Mouse (Mus musculus): ENCODE measurements at regions not wholly inside any gene's neighbourhood (a gene's known extent, or its start where the extent isn't known, plus 50 kb on each side); places are given as distances from the start of the nearest gene placed in this dataset.

GRCm38 (mm10) chr2:75442632-75443031, 216.4 kb upstream of the Hnrnpa3 start:
- no peaks in the 10 kb centered on the region for H3K27me3 ChIP-seq (replicated peaks)
- H3K27ac ChIP-seq: no peak overlapping the region
- no peaks in the 10 kb centered on the region for H3K4me1 ChIP-seq
- H3K36me3 ChIP-seq: no peaks in the 10 kb centered on the region
- ATAC-seq (ENCODE audit: low FRiP score, low read depth): no peak; the same call in 1 of the 2 replicates
- no peaks in the 10 kb centered on the region for H3K9me3 ChIP-seq
- WGBS: 53% methylated on average over 1 of the region's 1 CpGs
- no peak overlapping the region for H3K4me2 ChIP-seq (replicated peaks)
- H3K9ac ChIP-seq: no peak overlapping the region
- H3K4me3 ChIP-seq: no peak overlapping the region

- ATAC-seq (ENCODE audit: low FRiP score, low read depth): no peak
- Histone ChIP-seq H3K9me3 (no peaks in the 10 kb centered on the region), H3K36me3 (no peaks in the 10 kb centered on the region), H3K4me2 (replicated peaks) (no peak overlapping the region), H3K4me3 (no peak overlapping the region), H3K4me1 (no peaks in the 10 kb centered on the region), H3K27me3 (replicated peaks) (no peaks in the 10 kb centered on the region), H3K27ac (no peak overlapping the region), H3K9ac (no peak overlapping the region)
Measured at GRCm38 (mm10) chr2:75445189-75445588, 213.9 kb upstream of the Hnrnpa3 start.

GRCm38 (mm10) chr2:75446996-75447715, 211.9 kb upstream of the Hnrnpa3 start:
- Histone ChIP-seq H3K27me3 (replicated peaks) (no peaks in the 10 kb centered on the region), H3K9me3 (no peaks in the 10 kb centered on the region), H3K4me2 (replicated peaks) (no peak overlapping the region), H3K36me3 (no peaks in the 10 kb centered on the region), H3K27ac (no peak overlapping the region), H3K4me1 (no peaks in the 10 kb centered on the region), H3K4me3 (no peak overlapping the region), H3K9ac (no peak overlapping the region)
- WGBS: 73% methylated on average over 7 of the region's 7 CpGs
- no peak for ATAC-seq (ENCODE audit: low FRiP score, low read depth)

- WGBS: 71% methylated on average over 5 of the region's 5 CpGs
- Histone ChIP-seq H3K4me1 (no peaks in the 10 kb centered on the region), H3K4me2 (replicated peaks) (no peak overlapping the region), H3K27me3 (replicated peaks) (no peaks in the 10 kb centered on the region), H3K9ac (no peak overlapping the region), H3K4me3 (no peak overlapping the region), H3K36me3 (no peaks in the 10 kb centered on the region), H3K27ac (no peak overlapping the region), H3K9me3 (no peaks in the 10 kb centered on the region)
- ATAC-seq (ENCODE audit: low FRiP score, low read depth): no peak
Measured at GRCm38 (mm10) chr2:75448221-75448620, 210.8 kb upstream of the Hnrnpa3 start.

- Histone ChIP-seq H3K36me3 (no peaks in the 10 kb centered on the region), H3K4me2 (replicated peaks) (no peak overlapping the region), H3K27me3 (replicated peaks) (no peaks in the 10 kb centered on the region), H3K9me3 (no peaks in the 10 kb centered on the region), H3K4me3 (no peak overlapping the region), H3K27ac (no peak overlapping the region), H3K9ac (no peak overlapping the region), H3K4me1 (no peaks in the 10 kb centered on the region)
- ATAC-seq (ENCODE audit: low FRiP score, low read depth): no peak
- WGBS: 53% methylated on average over 8 of the region's 8 CpGs
Measured at GRCm38 (mm10) chr2:75451846-75452267, 207.2 kb upstream of the Hnrnpa3 start.

GRCm38 (mm10) chr2:75452274-75453148, 206.6 kb upstream of the Hnrnpa3 start:
- WGBS: 92% methylated on average over 7 of the region's 7 CpGs
- no peak for ATAC-seq (ENCODE audit: low FRiP score, low read depth)
- H3K27ac ChIP-seq: no peak overlapping the region

GRCm38 (mm10) chr2:75455481-75455880, 203.6 kb upstream of the Hnrnpa3 start:
- Histone ChIP-seq H3K4me1 (no peaks in the 10 kb centered on the region), H3K27ac (no peak overlapping the region), H3K27me3 (replicated peaks) (no peaks in the 10 kb centered on the region), H3K9ac (no peak overlapping the region), H3K9me3 (no peaks in the 10 kb centered on the region), H3K4me3 (no peak overlapping the region), H3K36me3 (no peaks in the 10 kb centered on the region), H3K4me2 (replicated peaks) (no peak overlapping the region)
- no peak for ATAC-seq (ENCODE audit: low FRiP score, low read depth)
- WGBS: 98% methylated on average over 9 of the region's 9 CpGs

More at GRCm38 (mm10) chr2:75452274-75453148, 206.6 kb upstream of the Hnrnpa3 start:
- no peaks in the 10 kb centered on the region for H3K36me3 ChIP-seq
- H3K27me3 ChIP-seq (replicated peaks): no peaks in the 10 kb centered on the region
- H3K4me3 ChIP-seq: no peak overlapping the region
- no peak overlapping the region for H3K4me2 ChIP-seq (replicated peaks)
- no peaks in the 10 kb centered on the region for H3K9me3 ChIP-seq
- no peaks in the 10 kb centered on the region for H3K4me1 ChIP-seq
- H3K9ac ChIP-seq: no peak overlapping the region

- H3K9me3 ChIP-seq: no peaks in the 10 kb centered on the region
- 70% methylated on average over 1 of the region's 1 CpGs for whole genome bisulfite sequencing
- H3K4me2 ChIP-seq (replicated peaks): no peak overlapping the region
- H3K9ac ChIP-seq: no peak overlapping the region
- no peaks in the 10 kb centered on the region for H3K36me3 ChIP-seq
- no peaks in the 10 kb centered on the region for H3K27me3 ChIP-seq (replicated peaks)
- no peaks in the 10 kb centered on the region for H3K4me1 ChIP-seq
- H3K4me3 ChIP-seq: no peak overlapping the region
- H3K27ac ChIP-seq: no peak overlapping the region
- no peak for ATAC-seq (ENCODE audit: low FRiP score, low read depth)
Measured at GRCm38 (mm10) chr2:75456272-75456671, 202.8 kb upstream of the Hnrnpa3 start.

GRCm38 (mm10) chr2:75457423-75457822, 201.6 kb upstream of the Hnrnpa3 start:
- 87% methylated on average over 3 of the region's 3 CpGs for WGBS
- Histone ChIP-seq H3K27ac (no peak overlapping the region), H3K36me3 (no peaks in the 10 kb centered on the region), H3K4me1 (peaks cover 8% of the 10 kb centered on the region), H3K27me3 (replicated peaks) (no peaks in the 10 kb centered on the region), H3K4me2 (replicated peaks) (no peak overlapping the region), H3K9ac (no peak overlapping the region), H3K4me3 (no peak overlapping the region), H3K9me3 (no peaks in the 10 kb centered on the region)
- no peak for ATAC-seq (ENCODE audit: low FRiP score, low read depth)

GRCm38 (mm10) chr2:75458898-75459297, 200.2 kb upstream of the Hnrnpa3 start:
- no peak for ATAC-seq (ENCODE audit: low FRiP score, low read depth)
- Histone ChIP-seq H3K4me3 (no peak overlapping the region), H3K4me2 (replicated peaks) (no peak overlapping the region), H3K9ac (no peak overlapping the region), H3K27ac (no peak overlapping the region), H3K4me1 (peaks cover 8% of the 10 kb centered on the region), H3K9me3 (no peaks in the 10 kb centered on the region), H3K36me3 (no peaks in the 10 kb centered on the region), H3K27me3 (replicated peaks) (no peaks in the 10 kb centered on the region)
- 85% methylated on average over 3 of the region's 3 CpGs for WGBS

GRCm38 (mm10) chr2:75460419-75460818, 198.6 kb upstream of the Hnrnpa3 start:
- H3K36me3 ChIP-seq: no peaks in the 10 kb centered on the region
- H3K27me3 ChIP-seq (replicated peaks): no peaks in the 10 kb centered on the region
- no peak overlapping the region for H3K27ac ChIP-seq
- no peak overlapping the region for H3K9ac ChIP-seq
- no peaks in the 10 kb centered on the region for H3K9me3 ChIP-seq
- no peak for ATAC-seq (ENCODE audit: low FRiP score, low read depth)
- H3K4me2 ChIP-seq (replicated peaks): no peak overlapping the region
- H3K4me3 ChIP-seq: no peak overlapping the region
- WGBS: 84% methylated on average over 5 of the region's 5 CpGs
- H3K4me1 ChIP-seq: peaks cover 8% of the 10 kb centered on the region

- H3K4me1 ChIP-seq: peaks cover 8% of the 10 kb centered on the region
- H3K27me3 ChIP-seq (replicated peaks): no peaks in the 10 kb centered on the region
- H3K27ac ChIP-seq: no peak overlapping the region
- no peaks in the 10 kb centered on the region for H3K36me3 ChIP-seq
- no peak overlapping the region for H3K9ac ChIP-seq
- no peak overlapping the region for H3K4me3 ChIP-seq
- 75% methylated on average over 5 of the region's 5 CpGs for WGBS
- H3K9me3 ChIP-seq: no peaks in the 10 kb centered on the region
- H3K4me2 ChIP-seq (replicated peaks): no peak overlapping the region
- no peak for ATAC-seq (ENCODE audit: low FRiP score, low read depth)
Measured at GRCm38 (mm10) chr2:75461019-75461418, 198.0 kb upstream of the Hnrnpa3 start.

All from neural tube, embryonic 12.5 days (tissue).